9 mouse cellular contexts compared by ENCODE assay signal in genomic region chr11:116102472-116102871, GRCm38 (mm10). TPM values are rescaled to one million over a fixed set of nuclear protein-coding genes. Genes with fewer than 3 reads are reported as not detected.
DNase-seq lines count a peak whose midpoint lies in the region; ATAC-seq and TF ChIP-seq lines count a peak whose summit lies in the region.
"Had no signal": no experiment of that assay in that cellular context is flagged by ENCODE, and none has a peak within 500 bp of the region (broad histone marks: within the 10 kb centered on the region; RNA-seq: fewer than 3 reads in every experiment).

No protein-coding gene starts in this region.

- whole genome bisulfite sequencing in heart, embryonic 12.5 days, result 52% methylated on average over 3 of the region's 4 CpGs
- 58% methylated on average over 3 of the region's 4 CpGs for WGBS in hindbrain, embryonic 11.5 days
- WGBS in midbrain, embryonic 11.5 days, result 66% methylated on average over 3 of the region's 4 CpGs

- peak overlapping the region; percentile 17 for H3K4me2 ChIP-seq in heart, embryonic 12.5 days
- H3K4me2 ChIP-seq in hindbrain, embryonic 11.5 days (replicated peaks; ENCODE audit: low read depth, low read length), result no peak overlapping the region
- no peak overlapping the region for H3K4me2 ChIP-seq in midbrain, embryonic 11.5 days

- 0 out of 2 replicates have a peak, but pooled peaks have one; percentile 17 for ATAC-seq in heart, embryonic 12.5 days (ENCODE audit: insufficient number of reproducible peaks, low FRiP score)
- no peak for ATAC-seq in hindbrain, embryonic 11.5 days (ENCODE audit: low FRiP score)
- no peak for ATAC-seq in midbrain, embryonic 11.5 days (ENCODE audit: low FRiP score)
- no peak for ATAC-seq in megakaryocyte progenitor cell, adult 5-6 weeks (replicated peaks; ENCODE audit: poor library complexity)

- TF ChIP-seq CTCF in brain, embryonic 14.5 days (IDR thresholded peaks at IDR 0.05; ENCODE audit: borderline replicate concordance, extremely low read depth, insufficient read depth, insufficient read length), result no peak

- no peaks in the 10 kb centered on the region for H3K27me3 ChIP-seq in heart, embryonic 12.5 days (replicated peaks)
- H3K27me3 ChIP-seq in hindbrain, embryonic 11.5 days (ENCODE audit: control insufficient read depth, insufficient read depth, low read length), result peaks cover 15% of the 10 kb centered on the region
- H3K27me3 ChIP-seq in midbrain, embryonic 11.5 days (ENCODE audit: control insufficient read depth, insufficient read depth, low read length), result peaks cover 17% of the 10 kb centered on the region

- no peak for TF ChIP-seq POLR2A in brain, embryonic 14.5 days (IDR thresholded peaks at IDR 0.05; ENCODE audit: borderline replicate concordance, extremely low read depth, insufficient read depth, insufficient read length, poor library complexity, severe bottlenecking)

- H3K9ac ChIP-seq in heart, embryonic 12.5 days, result 0 out of 2 replicates have a peak overlapping the region, but pooled peaks have one; percentile 40
- no peak overlapping the region for H3K9ac ChIP-seq in hindbrain, embryonic 11.5 days (ENCODE audit: low read depth, low read length)
- H3K9ac ChIP-seq in midbrain, embryonic 11.5 days (ENCODE audit: low read length), result no peak overlapping the region; the same call in 1 of the 2 replicates

- H3K9me3 ChIP-seq in heart, embryonic 12.5 days (replicated peaks), result no peaks in the 10 kb centered on the region
- no peaks in the 10 kb centered on the region for H3K9me3 ChIP-seq in hindbrain, embryonic 11.5 days (ENCODE audit: control insufficient read depth, low read length)
- no peaks in the 10 kb centered on the region for H3K9me3 ChIP-seq in midbrain, embryonic 11.5 days (ENCODE audit: control insufficient read depth, low read length)

- H3K36me3 ChIP-seq in heart, embryonic 12.5 days, result peaks cover 10% of the 10 kb centered on the region
- no peaks in the 10 kb centered on the region for H3K36me3 ChIP-seq in hindbrain, embryonic 11.5 days (ENCODE audit: control insufficient read depth, insufficient read depth, low read length)
- no peaks in the 10 kb centered on the region for H3K36me3 ChIP-seq in midbrain, embryonic 11.5 days (ENCODE audit: control insufficient read depth, insufficient read depth, low read length)

- H3K4me1 ChIP-seq in heart, embryonic 12.5 days (replicated peaks), result peaks cover 86% of the 10 kb centered on the region
- H3K4me1 ChIP-seq in hindbrain, embryonic 11.5 days (replicated peaks; ENCODE audit: control insufficient read depth, insufficient read depth, low read length), result peaks cover 18% of the 10 kb centered on the region
- peaks cover 31% of the 10 kb centered on the region for H3K4me1 ChIP-seq in midbrain, embryonic 11.5 days (ENCODE audit: control insufficient read depth, insufficient read depth, low read length)

- H3K27ac ChIP-seq in heart, embryonic 12.5 days (ENCODE audit: poor library complexity, severe bottlenecking), result peak overlapping the region; percentile 94
- peak overlapping the region; percentile 70 for H3K27ac ChIP-seq in hindbrain, embryonic 11.5 days (ENCODE audit: low read depth, low read length)
- peak overlapping the region; percentile 32 for H3K27ac ChIP-seq in midbrain, embryonic 11.5 days (ENCODE audit: low read depth, low read length)

- no peak overlapping the region for H3K4me3 ChIP-seq in heart, embryonic 12.5 days
- no peak overlapping the region for H3K4me3 ChIP-seq in hindbrain, embryonic 11.5 days (ENCODE audit: low read depth, low read length)
- no peak overlapping the region for H3K4me3 ChIP-seq in midbrain, embryonic 11.5 days (ENCODE audit: low read depth, low read length)

- no peak for DNase-seq in heart, adult 8-10 months (ENCODE audit: low spot score)
- peak; percentile 73 for DNase-seq in brain, embryonic 14.5 days (ENCODE audit: low read depth)
- DNase-seq in hindbrain, embryonic 11.5 days (ENCODE audit: low spot score), result no peak
- no peak for DNase-seq in midbrain, embryonic 11.5 days (ENCODE audit: low spot score, missing footprints)
- DNase-seq in cerebellum, postnatal 10 days, result no peak
- no peak for DNase-seq in adrenal gland, postnatal 25 days
- DNase-seq: layer of hippocampus, postnatal 36 days had no signal

RNA-seq across cellular contexts. Expression of gene Wbp2, which starts 15.7 kb away (rescaled TPM):
- polyA plus RNA-seq in heart, embryonic 12.5 days (2016; fragmentation: Nextera tagmentation; extraction: Ambion mirVana), result 137 and 141 TPM in 2 replicates
- 100 to 1,000 TPM; 108 to 126 (median 116) TPM for total RNA-seq in heart, adult 8-10 months (2022)
- 142 and 148 TPM in 2 replicates for polyA plus RNA-seq in brain, embryonic 14.5 days (2012; rRNA removed)
- 85.4 and 88.6 TPM in 2 replicates for polyA plus RNA-seq in hindbrain, embryonic 11.5 days (2014; fragmentation: Nextera tagmentation; extraction: Ambion mirVana)
- 84.9 and 86.8 TPM in 2 replicates for polyA plus RNA-seq in midbrain, embryonic 11.5 days (2014; fragmentation: Nextera tagmentation; extraction: Ambion mirVana)
- total RNA-seq in megakaryocyte progenitor cell, adult 5-6 weeks (2015), result 42.4 and 56.5 TPM in 2 replicates
- total RNA-seq in megakaryocyte progenitor cell, adult 5-6 weeks (2017), result 15.6 and 22.8 TPM in 2 replicates
- total RNA-seq in adrenal gland, postnatal 25 days (2021), result 189 and 195 TPM in 2 replicates

RNA-seq across cellular contexts. Expression of gene Trim47, which starts 24.5 kb away (rescaled TPM):
- 54.8 and 58.2 TPM in 2 replicates for polyA plus RNA-seq in heart, embryonic 12.5 days (2016; fragmentation: Nextera tagmentation; extraction: Ambion mirVana)
- total RNA-seq in heart, adult 8-10 months (2022), result 10 to 100 TPM; 17.9 to 25.7 (median 22.1) TPM
- 4.2 and 5.3 TPM in 2 replicates for polyA plus RNA-seq in brain, embryonic 14.5 days (2012; rRNA removed)
- polyA plus RNA-seq in hindbrain, embryonic 11.5 days (2014; fragmentation: Nextera tagmentation; extraction: Ambion mirVana), result 3.0 TPM in 2 replicates
- polyA plus RNA-seq in midbrain, embryonic 11.5 days (2014; fragmentation: Nextera tagmentation; extraction: Ambion mirVana), result 2.7 TPM in 2 replicates
- total RNA-seq in megakaryocyte progenitor cell, adult 5-6 weeks (2015), result 0.59 and 1.9 TPM in 2 replicates
- total RNA-seq in megakaryocyte progenitor cell, adult 5-6 weeks (2017), result 1.0 and 1.3 TPM in 2 replicates
- total RNA-seq in adrenal gland, postnatal 25 days (2021), result 17.1 and 20.2 TPM in 2 replicates

RNA-seq across cellular contexts. Expression of gene Unc13d, which starts 24.7 kb away (rescaled TPM):
- 2.2 and 2.5 TPM in 2 replicates for polyA plus RNA-seq in heart, embryonic 12.5 days (2016; fragmentation: Nextera tagmentation; extraction: Ambion mirVana)
- 1 to 10 TPM in 2 of 4 experiments, under 1 TPM in 2; 0.41 to 1.4 (median 0.83) TPM for total RNA-seq in heart, adult 8-10 months (2022)
- 0.97 and 1.1 TPM in 2 replicates for polyA plus RNA-seq in brain, embryonic 14.5 days (2012; rRNA removed)
- polyA plus RNA-seq in hindbrain, embryonic 11.5 days (2014; fragmentation: Nextera tagmentation; extraction: Ambion mirVana), result 1.1 and 1.3 TPM in 2 replicates
- polyA plus RNA-seq in midbrain, embryonic 11.5 days (2014; fragmentation: Nextera tagmentation; extraction: Ambion mirVana), result 0.82 and 1.1 TPM in 2 replicates
- 13.6 and 15.8 TPM in 2 replicates for total RNA-seq in megakaryocyte progenitor cell, adult 5-6 weeks (2015)
- 15.5 and 26.1 TPM in 2 replicates for total RNA-seq in megakaryocyte progenitor cell, adult 5-6 weeks (2017)
- 0.24 and 0.79 TPM in 2 replicates for total RNA-seq in adrenal gland, postnatal 25 days (2021)

RNA-seq across cellular contexts. Expression of gene Trim65, which starts 28.5 kb away (rescaled TPM):
- polyA plus RNA-seq in heart, embryonic 12.5 days (2016; fragmentation: Nextera tagmentation; extraction: Ambion mirVana), result 4.7 and 4.9 TPM in 2 replicates
- 1 to 10 TPM; 6.6 to 8.2 (median 7.6) TPM for total RNA-seq in heart, adult 8-10 months (2022)
- polyA plus RNA-seq in brain, embryonic 14.5 days (2012; rRNA removed), result 2.2 and 3.4 TPM in 2 replicates
- 1.4 and 2.5 TPM in 2 replicates for polyA plus RNA-seq in hindbrain, embryonic 11.5 days (2014; fragmentation: Nextera tagmentation; extraction: Ambion mirVana)
- 1.3 TPM in 2 replicates for polyA plus RNA-seq in midbrain, embryonic 11.5 days (2014; fragmentation: Nextera tagmentation; extraction: Ambion mirVana)
- 13.8 and 16.2 TPM in 2 replicates for total RNA-seq in megakaryocyte progenitor cell, adult 5-6 weeks (2015)
- 6.2 and 7.7 TPM in 2 replicates for total RNA-seq in megakaryocyte progenitor cell, adult 5-6 weeks (2017)
- 12.2 and 12.9 TPM in 2 replicates for total RNA-seq in adrenal gland, postnatal 25 days (2021)

RNA-seq across cellular contexts. Expression of gene Mrpl38, which starts 36.2 kb away (rescaled TPM):
- polyA plus RNA-seq in heart, embryonic 12.5 days (2016; fragmentation: Nextera tagmentation; extraction: Ambion mirVana), result 85.0 and 89.1 TPM in 2 replicates
- 10 to 100 TPM; 60.0 to 66.2 (median 63.9) TPM for total RNA-seq in heart, adult 8-10 months (2022)
- 31.8 and 38.6 TPM in 2 replicates for polyA plus RNA-seq in brain, embryonic 14.5 days (2012; rRNA removed)
- 93.2 and 100 TPM in 2 replicates for polyA plus RNA-seq in hindbrain, embryonic 11.5 days (2014; fragmentation: Nextera tagmentation; extraction: Ambion mirVana)
- polyA plus RNA-seq in midbrain, embryonic 11.5 days (2014; fragmentation: Nextera tagmentation; extraction: Ambion mirVana), result 96.3 and 97.0 TPM in 2 replicates
- total RNA-seq in megakaryocyte progenitor cell, adult 5-6 weeks (2015), result 38.2 and 47.0 TPM in 2 replicates
- 24.0 and 24.9 TPM in 2 replicates for total RNA-seq in megakaryocyte progenitor cell, adult 5-6 weeks (2017)
- total RNA-seq in adrenal gland, postnatal 25 days (2021), result 86.5 and 103 TPM in 2 replicates

Comparison
In these comparisons a context has a peak if more than half of its experiments do, and no peak if none do; other contexts are left out.
1. H3K27ac ChIP-seq: peak in every context shown above with its lines; median percentile 94 in heart, embryonic 12.5 days; 70 in hindbrain, embryonic 11.5 days; 32 in midbrain, embryonic 11.5 days.